Mouse (Mus musculus): ENCODE data around the gene Tbx5. TPM values are rescaled to one million over a fixed set of nuclear protein-coding genes. Genes with fewer than 3 reads are reported as not detected.

Gene Tbx5
- total and polyA plus RNA-seq, 3 experiments = not detected

DNA sequence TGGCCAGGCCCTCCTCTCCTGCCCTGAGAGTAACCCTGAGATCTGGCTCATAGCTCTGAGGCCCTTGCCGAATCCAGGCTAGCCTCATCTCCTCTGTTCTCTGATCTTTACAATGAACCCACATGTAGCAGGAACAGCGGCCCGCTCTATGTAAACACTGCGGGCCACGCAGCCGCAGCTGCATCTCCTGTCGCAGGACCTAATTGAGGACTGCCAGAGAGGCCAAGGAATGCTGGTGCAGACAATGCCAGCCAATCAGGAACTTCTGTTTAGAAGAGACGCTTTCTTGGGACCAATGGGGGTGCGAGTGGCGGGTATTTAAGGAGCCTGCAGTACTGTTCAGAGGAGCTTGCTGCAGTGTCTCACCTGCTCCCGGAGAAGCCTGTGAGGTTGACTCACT lies 89.8 kb downstream of the Tbx5 start:
- no peak for TF ChIP-seq MYB (IDR thresholded peaks at IDR 0.05; ENCODE audit: low read depth, low read length)
- TF ChIP-seq MAFK (IDR thresholded peaks at IDR 0.05; ENCODE audit: borderline replicate concordance, low read depth, low read length) = no peak
- TF ChIP-seq GABPA (IDR thresholded peaks at IDR 0.05; ENCODE audit: low read depth, low read length) = no peak
- TF ChIP-seq TAL1 (IDR thresholded peaks at IDR 0.05; ENCODE audit: low read length) = no peak
- TF ChIP-seq MYC (IDR thresholded peaks at IDR 0.05; ENCODE audit: low read depth, low read length) = no peak
- TF ChIP-seq GATA1 (IDR thresholded peaks at IDR 0.05; ENCODE audit: low read depth, low read length) = no peak
- TF ChIP-seq MAZ (IDR thresholded peaks at IDR 0.05; ENCODE audit: low read depth, low read length) = no peak
- no peak for TF ChIP-seq USF2 (IDR thresholded peaks at IDR 0.05; ENCODE audit: borderline replicate concordance in 1 of 2, insufficient read depth in 1 of 2, low read depth in 1 of 2, low read length in 2 of 2)
- TF ChIP-seq CTCF (IDR thresholded peaks at IDR 0.05 in 2 of 3, conservative IDR thresholded peaks at IDR 0.05 in 1 of 3; ENCODE audit: control insufficient read depth in 1 of 3, insufficient read depth in 1 of 3, low read depth in 2 of 3, low read length in 3 of 3, poor library complexity in 1 of 3, severe bottlenecking in 1 of 3) = no peak
- TF ChIP-seq CHD1 (IDR thresholded peaks at IDR 0.05; ENCODE audit: low read depth, low read length) = no peak
- TF ChIP-seq ZNF384 (IDR thresholded peaks at IDR 0.05; ENCODE audit: low read depth, low read length) = no peak
- no peak for TF ChIP-seq USF1 (IDR thresholded peaks at IDR 0.05; ENCODE audit: low read depth, low read length)
- no peak for TF ChIP-seq TCF12 (IDR thresholded peaks at IDR 0.05; ENCODE audit: low read depth, low read length)
- no peak for TF ChIP-seq POLR2A (IDR thresholded peaks at IDR 0.05; ENCODE audit: control insufficient read depth in 1 of 2, insufficient read depth in 1 of 2, low read depth in 1 of 2, low read length in 2 of 2, poor library complexity in 1 of 2)
- TF ChIP-seq KAT2A (conservative IDR thresholded peaks at IDR 0.05; ENCODE audit: low read depth, low read length) = no peak
- TF ChIP-seq ZKSCAN1 (IDR thresholded peaks at IDR 0.05; ENCODE audit: low read depth, low read length) = no peak
- no peak for TF ChIP-seq UBTF (IDR thresholded peaks at IDR 0.05; ENCODE audit: borderline replicate concordance, insufficient read depth, low read depth, low read length)
- H3K79me2 ChIP-seq (ENCODE audit: control insufficient read depth, insufficient read depth, low read length, poor library complexity) = no peaks in the 10 kb centered on the region
- no peak overlapping the region for H3K9ac ChIP-seq (ENCODE audit: control insufficient read depth, low read depth, low read length, poor library complexity, severe bottlenecking)
- no peak overlapping the region for H3K4me3 ChIP-seq (ENCODE audit: control insufficient read depth in 1 of 2, insufficient read depth in 1 of 2, low read depth in 2 of 2, low read length in 2 of 2)
- no peaks in the 10 kb centered on the region for H3K4me1 ChIP-seq (ENCODE audit: control insufficient read depth in 1 of 2, insufficient read depth in 2 of 2, low read length in 2 of 2)
- no peaks in the 10 kb centered on the region; a peak in 1 of 4 replicates for H3K27me3 ChIP-seq (ENCODE audit: control insufficient read depth in 1 of 2, insufficient read depth in 2 of 2, low read length in 2 of 2)
- no peaks in the 10 kb centered on the region for H3K36me3 ChIP-seq (ENCODE audit: control insufficient read depth in 1 of 2, insufficient read depth in 2 of 2, low read length in 2 of 2)
- no peaks in the 10 kb centered on the region for H3K9me3 ChIP-seq (replicated peaks; ENCODE audit: insufficient read depth, low read length)
- DNase-seq (ENCODE audit: low read depth, low spot score) = no peak
- no peak overlapping the region for H3K27ac ChIP-seq (ENCODE audit: control insufficient read depth, low read depth, low read length)

Other genes starting within 250 kb of the Tbx5 start
- gene Tbx3, start 162.0 kb upstream of the Tbx5 start, total RNA-seq (2012; rRNA removed) = not detected in 2 replicates
- gene Tbx3, start 162.0 kb upstream of the Tbx5 start, polyA plus RNA-seq (2012; ENCODE audit: insufficient read depth in 1 of 2, insufficient read length in 2 of 2, low read depth in 1 of 2, low replicate concordance in 2 of 2, missing spikeins in 1 of 2) = not detected